Mouse (Mus musculus) thymus, adult 2 months (tissue): ENCODE data around the gene Med12l.

Experiments
- CTCF ChIP-seq: fragments of 200-500 bp; IDR thresholded peaks from 2 replicates; pipeline ENCODE4 v1.5.1; 2012; ENCODE audit warnings: mild to moderate bottlenecking, control low read depth, low read length, moderate library complexity, borderline replicate concordance; ENCODE audit not compliant: control insufficient read depth, poor library complexity, insufficient read depth; ENCODE audit errors: extremely low read depth
- POLR2A ChIP-seq: fragments of 200-500 bp; IDR thresholded peaks from 2 replicates; pipeline ENCODE4 v1.6.1; 2012; ENCODE audit warnings: mild to moderate bottlenecking, low read length, control low read depth, moderate library complexity; ENCODE audit not compliant: control insufficient read depth, poor library complexity, insufficient read depth; ENCODE audit errors: extremely low read depth

- TF ChIP-seq POLR2A (no peak), CTCF (no peak)
Measured at GRCm38 (mm10) chr3:59361895-59362294, 356.3 kb downstream of the Med12l start.
